Mouse (Mus musculus) small intestine, adult 2 months (tissue): Measurements from ENCODE around the gene Grb10. TPM values are rescaled to one million over a fixed set of nuclear protein-coding genes. Genes with fewer than 3 reads are reported as not detected.

Experiments
- H3K27ac ChIP-seq: fragments of 200-500 bp; 2 replicates; pipeline ENCODE4 v1.5.1; 2012; ENCODE audit warnings: low read depth, low read length, control low read depth, inconsistent platforms; ENCODE audit not compliant: insufficient read depth
- H3K27me3 ChIP-seq: fragments of 200-500 bp; 2 replicates; pipeline ENCODE4 v1.6.1; 2012; ENCODE audit warnings: mild to moderate bottlenecking, moderate library complexity, low read length, inconsistent platforms; ENCODE audit not compliant: control insufficient read depth, insufficient read depth
- H3K36me3 ChIP-seq: fragments of 200-500 bp; 2 replicates; pipeline ENCODE4 v1.6.1; 2012; ENCODE audit warnings: mild to moderate bottlenecking, low read length, control low read depth, inconsistent platforms; ENCODE audit not compliant: control insufficient read depth, insufficient read depth
- H3K4me1 ChIP-seq: fragments of 200-500 bp; 2 replicates; pipeline ENCODE4 v1.6.1; 2012; ENCODE audit warnings: low read length, inconsistent platforms, mixed read lengths; ENCODE audit not compliant: control insufficient read depth, insufficient read depth, insufficient read length
- H3K4me3 ChIP-seq: fragments of 200-500 bp; 2 replicates; pipeline ENCODE4 v1.5.1; 2012; ENCODE audit warnings: low read depth, mild to moderate bottlenecking, control low read depth, inconsistent platforms, low read length, moderate library complexity
- CTCF ChIP-seq: fragments of 200-500 bp; IDR thresholded peaks from 2 replicates; pipeline ENCODE4 v1.5.1; 2012; ENCODE audit warnings: low read depth, mild to moderate bottlenecking, control low read depth, inconsistent platforms, low read length, moderate library complexity, mixed read lengths; ENCODE audit not compliant: insufficient replicate concordance, insufficient read length; ENCODE audit errors: extremely low read depth
- POLR2A ChIP-seq: fragments of 200-500 bp; IDR thresholded peaks from 2 replicates; pipeline ENCODE4 v1.6.1; 2012; ENCODE audit warnings: low read depth, mild to moderate bottlenecking, control low read depth, inconsistent platforms, low read length, moderate library complexity
- WGBS: fragments of 180-500 bp; shearing (Covaris S2); methylation state at CpG from one replicate; pipeline ENCODE4 v1.1.7; 2018; 5-methylcytosine and 5-hydroxymethylcytosine counted together
- polyA plus RNA-seq: library from polyadenylated mRNA; depleted of rRNA; stranded (reverse); fragments of >200 nt; gene quantifications from 2 replicates; pipeline ENCODE4 v1.2.3, GENCODE M21; 2012

Gene Grb10
- polyA plus RNA-seq, 1 experiment: 2.5 TPM

DNA sequence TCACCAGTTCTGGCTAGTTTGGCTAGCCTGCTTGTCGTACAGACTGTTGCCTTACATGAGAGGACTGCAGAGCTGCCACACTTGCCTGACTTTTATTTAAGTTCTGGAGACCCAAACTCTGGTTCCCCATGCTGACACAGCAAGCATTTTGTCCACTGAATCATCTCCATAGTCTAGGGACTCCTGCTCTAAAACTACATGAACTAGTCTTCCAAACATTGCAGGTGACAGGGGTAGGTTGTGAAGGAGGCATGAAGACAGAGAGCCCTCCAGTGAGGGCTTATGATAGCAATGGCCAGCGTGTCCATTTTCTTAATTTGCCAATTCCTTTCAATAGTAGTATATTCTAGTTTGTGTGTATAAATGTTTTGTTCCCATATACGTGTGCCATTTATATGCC, 109.4 kb downstream of the Grb10 start:
- H3K27me3 ChIP-seq: no peaks in the 10 kb centered on the region
- 91% methylated on average over 3 of the region's 3 CpGs for WGBS
- no peaks in the 10 kb centered on the region for H3K36me3 ChIP-seq
- no peak overlapping the region for H3K4me3 ChIP-seq
- H3K4me1 ChIP-seq: peaks cover 13% of the 10 kb centered on the region; the same call in 1 of the 2 replicates
- TF ChIP-seq CTCF (no peak), POLR2A (no peak)
- peak overlapping the region; percentile 62; the same call in 1 of the 2 replicates for H3K27ac ChIP-seq

GRCm38 (mm10) chr11:11928586-11928985, 109.9 kb downstream of the Grb10 start:
- Histone ChIP-seq H3K4me3 (no peak overlapping the region), H3K4me1 (peaks cover 16% of the 10 kb centered on the region; the same call in 1 of the 2 replicates), H3K36me3 (no peaks in the 10 kb centered on the region), H3K27ac (peak overlapping the region; percentile 62; the same call in 1 of the 2 replicates), H3K27me3 (no peaks in the 10 kb centered on the region)
- 39% methylated on average over 2 of the region's 2 CpGs for WGBS
- TF ChIP-seq POLR2A (no peak), CTCF (no peak)

GRCm38 (mm10) chr11:11923900-11924299, 114.6 kb downstream of the Grb10 start:
- Histone ChIP-seq H3K27me3 (no peaks in the 10 kb centered on the region), H3K4me1 (peaks cover 11% of the 10 kb centered on the region; the same call in 1 of the 2 replicates), H3K36me3 (no peaks in the 10 kb centered on the region), H3K4me3 (no peak overlapping the region), H3K27ac (no peak overlapping the region)
- 78% methylated on average over 3 of the region's 3 CpGs for whole genome bisulfite sequencing
- TF ChIP-seq CTCF: no peak
- no peak for TF ChIP-seq POLR2A

GRCm38 (mm10) chr11:11923345-11923744, 115.1 kb downstream of the Grb10 start:
- Histone ChIP-seq H3K4me1 (peaks cover 9% of the 10 kb centered on the region; the same call in 1 of the 2 replicates), H3K27ac (no peak overlapping the region), H3K36me3 (no peaks in the 10 kb centered on the region), H3K4me3 (no peak overlapping the region), H3K27me3 (no peaks in the 10 kb centered on the region)
- no peak for TF ChIP-seq CTCF
- no peak for TF ChIP-seq POLR2A
- 59% methylated on average over 3 of the region's 3 CpGs for WGBS

- Histone ChIP-seq H3K27ac (no peak overlapping the region), H3K4me1 (peaks cover 7% of the 10 kb centered on the region; the same call in 1 of the 2 replicates), H3K4me3 (no peak overlapping the region), H3K36me3 (no peaks in the 10 kb centered on the region), H3K27me3 (no peaks in the 10 kb centered on the region)
- no peak for TF ChIP-seq CTCF
- no peak for TF ChIP-seq POLR2A
- WGBS: 89% methylated on average over 2 of the region's 2 CpGs
These were observed 116.4 kb downstream of the Grb10 start for GRCm38 (mm10) chr11:11922106-11922505.

DNA sequence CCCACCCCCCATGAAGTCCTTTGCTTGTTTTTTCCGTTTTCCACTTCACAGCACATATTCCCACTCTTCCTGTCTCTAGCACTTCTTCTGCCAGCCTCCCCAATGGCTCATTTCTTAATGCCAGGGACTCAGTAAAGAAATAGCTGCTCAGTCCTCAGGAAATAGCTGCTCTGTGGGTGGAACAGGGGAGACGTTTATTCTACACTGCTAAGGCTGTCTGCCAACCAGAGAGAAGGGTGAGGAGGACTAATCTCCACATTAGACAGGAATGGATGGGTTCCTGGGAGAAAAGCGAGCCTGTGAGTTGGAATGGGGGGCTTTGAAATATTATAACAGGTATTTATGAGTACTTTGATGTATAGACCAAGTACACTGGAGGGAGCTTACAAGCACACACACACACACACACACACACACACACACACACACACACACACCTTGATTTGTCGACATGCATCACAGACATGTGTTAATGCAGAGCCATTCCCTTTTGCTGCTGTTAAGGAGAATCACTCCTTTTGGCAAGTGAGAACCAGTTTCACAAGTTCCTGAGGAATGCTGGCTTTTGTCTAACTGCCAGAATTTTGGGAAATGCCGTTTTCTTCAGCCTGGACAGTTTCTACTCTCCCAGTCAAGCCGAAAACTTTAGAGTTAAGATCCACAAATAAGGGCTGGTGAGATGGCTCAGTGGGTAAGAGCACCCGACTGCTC, 130.6 kb downstream of the Grb10 start:
- 51% methylated on average over 7 of the region's 7 CpGs for WGBS
- H3K27ac ChIP-seq: no peak overlapping the region
- no peaks in the 10 kb centered on the region for H3K36me3 ChIP-seq
- TF ChIP-seq POLR2A (no peak), CTCF (no peak)
- H3K4me3 ChIP-seq: no peak overlapping the region
- H3K27me3 ChIP-seq: no peaks in the 10 kb centered on the region
- no peaks in the 10 kb centered on the region for H3K4me1 ChIP-seq

- Histone ChIP-seq H3K4me1 (peaks cover 4% of the 10 kb centered on the region; the same call in 1 of the 2 replicates), H3K36me3 (no peaks in the 10 kb centered on the region), H3K4me3 (no peak overlapping the region), H3K27ac (no peak overlapping the region), H3K27me3 (no peaks in the 10 kb centered on the region)
- TF ChIP-seq CTCF (no peak), POLR2A (no peak)
These were observed 133.0 kb downstream of the Grb10 start for GRCm38 (mm10) chr11:11905518-11905917.
